Mouse (Mus musculus) liver, postnatal 0 days (tissue): ENCODE measurements around the gene Cab39l. TPM values are rescaled to one million over a fixed set of nuclear protein-coding genes. Genes with fewer than 3 reads are reported as not detected.

Source experiments
- ATAC-seq: fragments of 200-750 bp; cut with Nextera tagmentation; 2 replicates; pipeline ENCODE4 v1.8.0; 2017; ENCODE audit warnings: mild to moderate bottlenecking, moderate library complexity
- DNase-seq: peaks from one replicate; pipeline ENCODE4 v3.0.0-alpha.2; 2016
- H3K27ac ChIP-seq: fragments of 300-500 bp; sonication (generic); 2 replicates; pipeline ENCODE4 v1.5.1; 2014; ENCODE audit warnings: antibody characterized with exemption, moderate library complexity, mild to moderate bottlenecking, low read depth
- H3K27me3 ChIP-seq: fragments of 300-500 bp; sonication (generic); 2 replicates; pipeline ENCODE4 v1.6.1; 2014; ENCODE audit warnings: low read length, control low read depth, mixed read lengths; ENCODE audit not compliant: insufficient read depth
- H3K36me3 ChIP-seq: fragments of 300-500 bp; sonication (generic); replicated peaks from 2 replicates; pipeline ENCODE4 v1.6.1; 2014; ENCODE audit warnings: mild to moderate bottlenecking, control low read depth, low read length, moderate library complexity, mixed read lengths; ENCODE audit not compliant: insufficient read depth
- H3K4me1 ChIP-seq: fragments of 300-500 bp; sonication (generic); 2 replicates; pipeline ENCODE4 v1.6.1; 2014; ENCODE audit warnings: antibody characterized with exemption, mild to moderate bottlenecking, control low read depth; ENCODE audit not compliant: insufficient read depth
- H3K4me2 ChIP-seq: fragments of 300-500 bp; sonication (generic); 2 replicates; pipeline ENCODE4 v1.6.1; 2014; ENCODE audit warnings: low read depth, mild to moderate bottlenecking, low read length, moderate library complexity, mixed read lengths
- H3K4me3 ChIP-seq: fragments of 300-500 bp; sonication (generic); 2 replicates; pipeline ENCODE4 v1.5.1; 2014; ENCODE audit warnings: low read depth, low read length
- H3K9ac ChIP-seq: fragments of 300-500 bp; sonication (generic); replicated peaks from 2 replicates; pipeline ENCODE4 v1.6.1; 2014; ENCODE audit warnings: mild to moderate bottlenecking, moderate library complexity
- H3K9me3 ChIP-seq: fragments of 300-500 bp; sonication (generic); 2 replicates; pipeline ENCODE4 v1.6.1; 2016; ENCODE audit warnings: mild to moderate bottlenecking, control low read depth, low read length, mixed read lengths
- CTCF ChIP-seq: sonication (generic); IDR thresholded peaks from 2 replicates; pipeline ENCODE4 v1.5.1; 2016; ENCODE audit warnings: antibody characterized with exemption, low read depth
- EP300 ChIP-seq: IDR thresholded peaks from 2 replicates; pipeline ENCODE4 v1.6.1; 2016; ENCODE audit warnings: antibody characterized with exemption, low read depth, mild to moderate bottlenecking
- WGBS: fragments of 180-500 bp; shearing (Covaris S2); extraction: QIAGEN DNeasy Blood & Tissue Kit; methylation state at CpG from one replicate; pipeline ENCODE4 v1.1.7; 2014; ENCODE audit not compliant: insufficient replicate concordance; 5-methylcytosine and 5-hydroxymethylcytosine counted together
- polyA plus RNA-seq: library from polyadenylated mRNA; unstranded; fragments of >200 nt; fragmentation: Nextera tagmentation; extraction: Ambion mirVana; gene quantifications from 2 replicates; pipeline ENCODE4 v1.2.1, GENCODE M21; 2015

The Cab39l gene
- polyA plus RNA-seq, 1 experiment from 2014 or later = 25.0 TPM

DNA sequence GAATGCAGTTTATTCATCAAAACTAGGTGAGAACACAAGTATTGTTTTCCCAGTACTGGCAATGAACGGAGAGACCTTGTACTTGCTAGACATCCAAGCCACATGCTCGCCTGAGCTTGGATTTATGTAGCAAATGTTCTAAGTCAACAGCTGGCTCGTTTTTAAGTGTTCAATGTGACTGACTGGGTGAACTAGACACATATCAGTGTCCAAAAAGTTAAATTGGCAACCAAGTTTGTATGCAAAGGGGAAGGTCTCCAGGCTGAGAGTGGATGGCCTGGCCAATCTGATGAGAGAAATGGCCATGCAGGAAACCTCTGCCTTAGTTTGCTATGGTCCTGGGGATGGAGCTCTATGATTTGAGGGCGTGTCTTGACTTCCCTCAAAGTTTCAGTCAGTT lies 51.6 kb downstream of the Cab39l start:
- H3K27me3 ChIP-seq = no peaks in the 10 kb centered on the region
- H3K27ac ChIP-seq = no peak overlapping the region
- no peaks in the 10 kb centered on the region for H3K36me3 ChIP-seq
- TF ChIP-seq CTCF (no peak), EP300 (no peak)
- no peaks in the 10 kb centered on the region for H3K9me3 ChIP-seq
- H3K4me2 ChIP-seq = no peak overlapping the region
- ATAC-seq (no peak), DNase-seq (no peak)
- no peak overlapping the region for H3K4me3 ChIP-seq
- H3K4me1 ChIP-seq = no peaks in the 10 kb centered on the region
- WGBS = 70% methylated on average over 4 of the region's 4 CpGs
- H3K9ac ChIP-seq = no peak overlapping the region

DNA sequence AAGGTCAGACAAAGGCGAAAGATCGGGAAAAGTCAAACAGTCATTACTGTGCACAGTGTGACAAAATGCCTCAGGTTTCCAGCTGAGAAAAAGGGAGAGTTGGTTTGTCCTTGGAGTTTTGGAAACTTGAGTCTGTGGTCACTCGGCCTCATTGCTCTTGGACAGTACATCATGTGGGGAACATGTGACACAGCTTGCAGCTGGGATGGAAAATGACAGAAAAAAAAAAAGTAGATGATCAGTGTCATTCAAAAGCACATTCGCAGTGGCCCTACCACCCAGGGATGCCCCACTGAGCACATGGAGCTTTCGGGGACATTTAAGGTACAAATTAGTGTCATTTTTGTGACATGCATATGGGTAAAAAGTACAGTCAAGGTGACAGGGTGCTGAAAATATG lies 57.2 kb downstream of the Cab39l start:
- H3K4me2 ChIP-seq = no peak overlapping the region
- no peak overlapping the region for H3K9ac ChIP-seq
- ATAC-seq (no peak), DNase-seq (no peak)
- no peaks in the 10 kb centered on the region for H3K9me3 ChIP-seq
- 90% methylated on average over 5 of the region's 5 CpGs for WGBS
- H3K4me1 ChIP-seq = no peaks in the 10 kb centered on the region
- no peak overlapping the region for H3K27ac ChIP-seq
- peaks cover 9% of the 10 kb centered on the region for H3K36me3 ChIP-seq
- TF ChIP-seq CTCF (no peak), EP300 (no peak)
- no peak overlapping the region for H3K4me3 ChIP-seq
- H3K27me3 ChIP-seq = no peaks in the 10 kb centered on the region

DNA sequence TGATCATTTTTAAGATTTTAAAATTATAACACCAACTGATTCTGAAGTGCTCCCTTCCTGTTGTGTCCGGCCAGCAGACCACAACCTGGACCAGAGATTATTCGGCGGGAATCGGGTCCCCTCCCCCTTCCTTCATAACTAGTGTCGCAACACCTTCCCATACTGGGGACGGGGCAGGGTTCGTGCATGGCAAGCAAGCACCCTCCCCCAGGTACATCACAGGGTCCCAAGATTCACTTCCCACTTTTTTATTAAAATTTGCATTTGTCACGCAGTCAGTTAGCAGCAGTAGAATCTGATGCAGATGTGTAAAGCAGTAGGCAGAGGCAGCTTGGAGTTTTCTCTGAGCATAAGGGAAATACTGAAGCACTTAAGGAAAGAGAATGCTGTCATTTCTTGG lies 64.1 kb downstream of the Cab39l start:
- H3K36me3 ChIP-seq = peaks cover 11% of the 10 kb centered on the region; the same call in 1 of the 2 replicates
- no peak overlapping the region for H3K9ac ChIP-seq
- H3K27ac ChIP-seq = no peak overlapping the region
- H3K9me3 ChIP-seq = no peaks in the 10 kb centered on the region
- TF ChIP-seq CTCF = no peak
- TF ChIP-seq EP300 = no peak
- no peak for ATAC-seq
- H3K4me3 ChIP-seq = no peak overlapping the region
- H3K4me2 ChIP-seq = no peak overlapping the region
- H3K27me3 ChIP-seq = no peaks in the 10 kb centered on the region
- WGBS = 61% methylated on average over 8 of the region's 8 CpGs
- no peak for DNase-seq
- H3K4me1 ChIP-seq = 0 out of 2 replicates have a peak, but pooled peaks cover 2% of the 10 kb centered on the region

DNA sequence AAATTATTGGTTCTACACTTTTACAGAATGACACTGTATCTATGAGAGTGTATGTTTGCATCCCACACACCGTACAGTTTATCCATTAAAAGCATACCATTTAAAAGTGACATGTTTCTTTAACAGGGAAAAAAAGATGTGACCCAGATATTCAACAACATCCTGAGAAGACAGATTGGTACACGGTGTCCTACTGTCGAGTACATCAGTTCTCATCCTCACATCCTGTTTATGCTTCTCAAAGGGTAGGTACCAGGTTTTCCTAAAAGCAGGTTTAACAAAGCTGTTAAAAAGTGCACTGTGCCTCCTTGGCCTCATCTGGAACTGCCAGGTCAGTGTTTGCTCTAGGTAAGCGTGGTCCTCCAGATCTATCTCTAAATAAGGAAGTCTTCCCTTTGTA lies 65.4 kb downstream of the Cab39l start:
- H3K9ac ChIP-seq = no peak overlapping the region
- H3K36me3 ChIP-seq = peaks cover 13% of the 10 kb centered on the region
- 0 out of 2 replicates have a peak, but pooled peaks cover 2% of the 10 kb centered on the region for H3K4me1 ChIP-seq
- no peak overlapping the region for H3K4me2 ChIP-seq
- no peaks in the 10 kb centered on the region for H3K27me3 ChIP-seq
- no peak overlapping the region for H3K4me3 ChIP-seq
- 71% methylated on average over 4 of the region's 4 CpGs for WGBS
- H3K27ac ChIP-seq = no peak overlapping the region
- no peak for TF ChIP-seq EP300
- TF ChIP-seq CTCF = no peak
- DNase-seq (no peak), ATAC-seq (no peak)
- no peaks in the 10 kb centered on the region for H3K9me3 ChIP-seq

DNA sequence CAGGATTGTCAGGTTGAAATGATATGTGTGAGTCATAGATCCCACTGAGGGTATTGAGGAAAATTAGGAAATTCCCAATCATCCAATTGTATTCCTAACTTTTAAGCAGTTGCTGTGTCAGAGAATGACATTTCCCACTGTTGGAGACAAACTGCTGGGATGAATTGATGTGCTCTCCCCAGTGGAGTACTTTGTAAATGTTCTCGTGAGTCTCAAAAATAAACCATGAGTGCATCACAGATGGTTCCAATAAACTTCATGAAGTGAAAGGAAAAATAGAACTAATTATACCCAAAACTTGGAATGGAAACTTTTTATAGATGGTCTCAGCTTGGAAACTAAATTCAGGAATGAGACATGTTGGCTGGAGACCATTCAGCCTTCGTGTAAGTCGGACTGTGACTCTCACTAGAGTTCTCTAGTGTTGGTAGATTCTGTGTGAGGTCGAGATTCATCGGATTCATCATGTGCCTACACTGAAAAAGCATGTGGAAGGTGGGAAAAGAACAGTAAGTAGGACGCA lies 73.2 kb downstream of the Cab39l start:
- H3K9ac ChIP-seq = no peak overlapping the region
- no peak overlapping the region for H3K27ac ChIP-seq
- H3K9me3 ChIP-seq = no peaks in the 10 kb centered on the region
- no peaks in the 10 kb centered on the region for H3K4me1 ChIP-seq
- H3K4me3 ChIP-seq = no peak overlapping the region
- H3K36me3 ChIP-seq = peaks cover 9% of the 10 kb centered on the region; the same call in 1 of the 2 replicates
- DNase-seq (no peak), ATAC-seq (no peak)
- TF ChIP-seq CTCF = no peak
- TF ChIP-seq EP300 = no peak
- 88% methylated on average over 6 of the region's 6 CpGs for WGBS
- no peaks in the 10 kb centered on the region for H3K27me3 ChIP-seq
- H3K4me2 ChIP-seq = no peak overlapping the region

DNA sequence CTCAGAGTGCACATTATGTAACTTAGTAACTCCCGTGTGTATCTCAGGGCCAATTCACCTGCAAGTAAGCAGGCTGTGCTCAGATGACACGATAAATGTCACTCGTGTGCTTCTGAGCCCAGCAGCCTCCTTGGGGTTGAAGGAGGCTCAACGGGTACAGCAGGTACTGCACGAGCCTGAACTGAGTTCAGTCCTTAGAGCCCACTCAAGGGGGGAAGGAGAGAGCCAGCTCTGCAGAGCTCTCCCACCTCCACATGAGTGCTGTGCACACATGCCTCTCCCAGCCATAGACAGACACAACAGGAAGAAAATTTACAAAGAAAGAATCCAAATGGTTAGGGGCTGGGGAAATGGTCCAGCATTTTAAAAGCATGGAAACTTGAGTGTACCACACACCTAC lies 85.1 kb downstream of the Cab39l start:
- H3K36me3 ChIP-seq = peaks cover 8% of the 10 kb centered on the region; the same call in 1 of the 2 replicates
- no peak overlapping the region for H3K9ac ChIP-seq
- DNase-seq (no peak), ATAC-seq (no peak)
- H3K9me3 ChIP-seq = no peaks in the 10 kb centered on the region
- H3K27me3 ChIP-seq = no peaks in the 10 kb centered on the region
- H3K27ac ChIP-seq = no peak overlapping the region
- H3K4me1 ChIP-seq = no peaks in the 10 kb centered on the region
- no peak overlapping the region for H3K4me3 ChIP-seq
- TF ChIP-seq EP300 = no peak
- TF ChIP-seq CTCF = no peak
- WGBS = 60% methylated on average over 5 of the region's 5 CpGs
- H3K4me2 ChIP-seq = no peak overlapping the region
